Mouse (Mus musculus) intestine, postnatal 0 days (tissue): ENCODE results near the gene Ubash3b. TPM values are rescaled to one million over a fixed set of nuclear protein-coding genes. Genes with fewer than 3 reads are reported as not detected.

ENCODE experiments used
- ATAC-seq: fragments of 200-750 bp; cut with Nextera tagmentation; 2 replicates; pipeline ENCODE4 v1.8.0; 2017; ENCODE audit warnings: mild to moderate bottlenecking, moderate TSS enrichment, moderate library complexity
- H3K27ac ChIP-seq: fragments of 300-500 bp; sonication (generic); 2 replicates; pipeline ENCODE4 v1.5.1; 2014; ENCODE audit warnings: mild to moderate bottlenecking, low read depth, low read length, moderate library complexity
- H3K27me3 ChIP-seq: fragments of 300-500 bp; sonication (generic); replicated peaks from 2 replicates; pipeline ENCODE4 v1.6.1; 2014; ENCODE audit warnings: low read length, mixed read lengths; ENCODE audit not compliant: control insufficient read depth, insufficient read depth
- H3K36me3 ChIP-seq: fragments of 300-500 bp; sonication (generic); 2 replicates; pipeline ENCODE4 v1.6.1; 2014; ENCODE audit warnings: mild to moderate bottlenecking, moderate library complexity; ENCODE audit not compliant: control insufficient read depth, insufficient read depth
- H3K4me1 ChIP-seq: fragments of 300-500 bp; sonication (generic); replicated peaks from 2 replicates; pipeline ENCODE4 v1.6.1; 2014; ENCODE audit warnings: antibody characterized with exemption, low read length, mixed read lengths; ENCODE audit not compliant: control insufficient read depth, insufficient read depth
- H3K4me2 ChIP-seq: fragments of 300-500 bp; sonication (generic); replicated peaks from 2 replicates; pipeline ENCODE4 v1.6.1; 2014; ENCODE audit warnings: low read depth, mild to moderate bottlenecking, moderate library complexity
- H3K4me3 ChIP-seq: fragments of 300-500 bp; sonication (generic); 2 replicates; pipeline ENCODE4 v1.5.1; 2014; ENCODE audit warnings: low read depth, low read length
- H3K9ac ChIP-seq: fragments of 300-500 bp; sonication (generic); 2 replicates; pipeline ENCODE4 v1.6.1; 2014; ENCODE audit warnings: mild to moderate bottlenecking, low read depth, low read length
- H3K9me3 ChIP-seq: fragments of 300-500 bp; sonication (generic); 2 replicates; pipeline ENCODE4 v1.6.1; 2016; ENCODE audit warnings: mixed run types; ENCODE audit not compliant: control insufficient read depth
- CTCF ChIP-seq: sonication (generic); IDR thresholded peaks from 2 replicates; pipeline ENCODE4 v1.5.1; 2016; ENCODE audit warnings: low read depth, mild to moderate bottlenecking, control low read depth, antibody characterized with exemption, moderate library complexity
- WGBS: fragments of 180-500 bp; shearing (Covaris S2); extraction: QIAGEN DNeasy Blood & Tissue Kit; methylation state at CpG from one replicate; pipeline ENCODE4 v1.1.7; 2014; 5-methylcytosine and 5-hydroxymethylcytosine counted together
- polyA plus RNA-seq: library from polyadenylated mRNA; unstranded; fragments of >200 nt; fragmentation: Nextera tagmentation; extraction: Ambion mirVana; gene quantifications from 2 replicates; pipeline ENCODE4 v1.2.1, GENCODE M21; 2015

Ubash3b gene
- polyA plus RNA-seq, 1 experiment from 2014 or later: 6.3 TPM

GRCm38 (mm10) chr9:41153979-41154378 is 7.5 kb downstream of the Ubash3b start:
- Histone ChIP-seq H3K4me3 (no peak overlapping the region), H3K9me3 (no peaks in the 10 kb centered on the region), H3K36me3 (no peaks in the 10 kb centered on the region), H3K27ac (no peak overlapping the region), H3K9ac (no peak overlapping the region), H3K4me2 (no peak overlapping the region), H3K4me1 (peaks cover 6% of the 10 kb centered on the region; the same call in 1 of the 2 replicates), H3K27me3 (no peaks in the 10 kb centered on the region; the same call in 1 of the 2 replicates)
- 81% methylated on average over 1 of the region's 1 CpGs for WGBS
- no peak for TF ChIP-seq CTCF
- no peak for ATAC-seq

GRCm38 (mm10) chr9:41153050-41153449 is 8.4 kb downstream of the Ubash3b start:
- Histone ChIP-seq H3K4me3 (no peak overlapping the region), H3K27me3 (no peaks in the 10 kb centered on the region; the same call in 1 of the 2 replicates), H3K4me1 (peaks cover 4% of the 10 kb centered on the region; the same call in 1 of the 2 replicates), H3K36me3 (no peaks in the 10 kb centered on the region), H3K9ac (no peak overlapping the region), H3K27ac (no peak overlapping the region), H3K9me3 (no peaks in the 10 kb centered on the region), H3K4me2 (no peak overlapping the region)
- TF ChIP-seq CTCF: no peak
- ATAC-seq: no peak
- 55% methylated on average over 5 of the region's 5 CpGs for WGBS

GRCm38 (mm10) chr9:41151491-41151890 is 10.0 kb downstream of the Ubash3b start:
- no peak for ATAC-seq
- no peak overlapping the region for H3K27ac ChIP-seq

GRCm38 (mm10) chr9:41149896-41150295 is 11.6 kb downstream of the Ubash3b start:
- no peak overlapping the region for H3K27ac ChIP-seq
- no peaks in the 10 kb centered on the region for H3K4me1 ChIP-seq
- H3K9ac ChIP-seq: no peak overlapping the region
- H3K27me3 ChIP-seq: no peaks in the 10 kb centered on the region
- ATAC-seq: no peak
- 64% methylated on average over 2 of the region's 2 CpGs for WGBS
- no peaks in the 10 kb centered on the region for H3K9me3 ChIP-seq
- no peak for TF ChIP-seq CTCF
- H3K4me3 ChIP-seq: no peak overlapping the region
- H3K4me2 ChIP-seq: no peak overlapping the region
- H3K36me3 ChIP-seq: no peaks in the 10 kb centered on the region

More at GRCm38 (mm10) chr9:41151491-41151890, 10.0 kb downstream of the Ubash3b start:
- H3K4me3 ChIP-seq: no peak overlapping the region
- no peak overlapping the region for H3K9ac ChIP-seq
- H3K27me3 ChIP-seq: no peaks in the 10 kb centered on the region; the same call in 1 of the 2 replicates
- no peaks in the 10 kb centered on the region for H3K36me3 ChIP-seq
- no peak overlapping the region for H3K4me2 ChIP-seq
- H3K4me1 ChIP-seq: no peaks in the 10 kb centered on the region
- no peaks in the 10 kb centered on the region for H3K9me3 ChIP-seq
- WGBS: 91% methylated on average over 4 of the region's 4 CpGs
- no peak for TF ChIP-seq CTCF

- Histone ChIP-seq H3K27ac (no peak overlapping the region), H3K4me1 (no peaks in the 10 kb centered on the region), H3K36me3 (no peaks in the 10 kb centered on the region), H3K4me2 (no peak overlapping the region), H3K9me3 (no peaks in the 10 kb centered on the region), H3K4me3 (no peak overlapping the region), H3K9ac (no peak overlapping the region), H3K27me3 (no peaks in the 10 kb centered on the region)
- TF ChIP-seq CTCF: no peak
- no peak for ATAC-seq
- WGBS: 69% methylated on average over 6 of the region's 6 CpGs
Measured at GRCm38 (mm10) chr9:41149079-41149676, 12.3 kb downstream of the Ubash3b start.

- H3K27me3 ChIP-seq: no peaks in the 10 kb centered on the region
- H3K4me1 ChIP-seq: no peaks in the 10 kb centered on the region
- no peak overlapping the region for H3K9ac ChIP-seq
- H3K9me3 ChIP-seq: no peaks in the 10 kb centered on the region
- no peaks in the 10 kb centered on the region for H3K36me3 ChIP-seq
- no peak overlapping the region for H3K4me2 ChIP-seq
- TF ChIP-seq CTCF: peak; percentile 22; the same call in 1 of the 2 replicates
- no peak for ATAC-seq
- WGBS: 88% methylated on average over 7 of the region's 7 CpGs
- no peak overlapping the region for H3K4me3 ChIP-seq
- no peak overlapping the region for H3K27ac ChIP-seq
Measured at GRCm38 (mm10) chr9:41148600-41148999, 12.9 kb downstream of the Ubash3b start.
